Mouse (Mus musculus) thymus, adult 2 months (tissue): ENCODE measurements around the gene Npff. TPM values are rescaled to one million over a fixed set of nuclear protein-coding genes. Genes with fewer than 3 reads are reported as not detected.

ENCODE experiments used
- DNase-seq: peaks from one replicate; pipeline ENCODE4 v3.0.0; 2021
- H3K27ac ChIP-seq: fragments of 200-500 bp; 2 replicates; pipeline ENCODE4 v1.5.1; 2012; ENCODE audit warnings: low read length, control low read depth; ENCODE audit not compliant: control insufficient read depth, insufficient read depth
- H3K27me3 ChIP-seq: fragments of 200-500 bp; 2 replicates; pipeline ENCODE4 v1.6.1; 2012; ENCODE audit warnings: mild to moderate bottlenecking, low read length, moderate library complexity, mixed read lengths; ENCODE audit not compliant: control insufficient read depth, insufficient read depth
- H3K36me3 ChIP-seq: fragments of 200-500 bp; 2 replicates; pipeline ENCODE4 v1.6.1; 2012; ENCODE audit warnings: mild to moderate bottlenecking, low read length, moderate library complexity; ENCODE audit not compliant: control insufficient read depth, insufficient read depth
- H3K4me1 ChIP-seq: fragments of 200-500 bp; replicated peaks from 2 replicates; pipeline ENCODE4 v1.6.1; 2012; ENCODE audit warnings: low read length; ENCODE audit not compliant: control insufficient read depth, insufficient read depth
- H3K4me3 ChIP-seq: fragments of 200-500 bp; 2 replicates; pipeline ENCODE4 v1.5.1; 2012; ENCODE audit warnings: mild to moderate bottlenecking, low read length, control low read depth, moderate library complexity; ENCODE audit not compliant: control insufficient read depth, insufficient read depth
- CTCF ChIP-seq: fragments of 200-500 bp; IDR thresholded peaks from 2 replicates; pipeline ENCODE4 v1.5.1; 2012; ENCODE audit warnings: mild to moderate bottlenecking, control low read depth, low read length, moderate library complexity, borderline replicate concordance; ENCODE audit not compliant: control insufficient read depth, poor library complexity, insufficient read depth; ENCODE audit errors: extremely low read depth
- POLR2A ChIP-seq: fragments of 200-500 bp; IDR thresholded peaks from 2 replicates; pipeline ENCODE4 v1.6.1; 2012; ENCODE audit warnings: mild to moderate bottlenecking, low read length, control low read depth, moderate library complexity; ENCODE audit not compliant: control insufficient read depth, poor library complexity, insufficient read depth; ENCODE audit errors: extremely low read depth
- WGBS: fragments of 180-500 bp; shearing (Covaris S2); methylation state at CpG from one replicate; pipeline ENCODE4 v1.1.7; 2018; 5-methylcytosine and 5-hydroxymethylcytosine counted together
- polyA plus RNA-seq: library from polyadenylated mRNA; depleted of rRNA; stranded (reverse); fragments of >200 nt; gene quantifications from 2 replicates; pipeline ENCODE4 v1.2.3, GENCODE M21; 2012; rRNA removed

Npff gene
- polyA plus RNA-seq, result 10.8 and 11.7 TPM in 2 replicates

GRCm38 (mm10) chr15:102524892-102525485 lies at the start of gene Npff:
Gene Npff, minus strand, starts transcription at chr15:102524942.
- peak; percentile 75 for DNase-seq
- TF ChIP-seq CTCF (peak; percentile 65; the same call in 1 of the 2 replicates), POLR2A (no peak)
- Histone ChIP-seq H3K4me3 (no peak within 1 kb of the TSS), H3K36me3 (peaks cover 17% of the 10 kb centered on the region), H3K4me1 (peaks cover 13% of the 10 kb centered on the region), H3K27ac (peak within 1 kb of the TSS; percentile 74), H3K27me3 (no peaks in the 10 kb centered on the region)
- 44% methylated on average over 3 of the region's 3 CpGs for WGBS

GRCm38 (mm10) chr15:102572081-102572480 lies 47.3 kb upstream of the Npff start:
- Histone ChIP-seq H3K4me3 (no peak overlapping the region), H3K4me1 (no peaks in the 10 kb centered on the region), H3K27me3 (no peaks in the 10 kb centered on the region), H3K36me3 (no peaks in the 10 kb centered on the region), H3K27ac (no peak overlapping the region)
- TF ChIP-seq POLR2A, result no peak
- no peak for TF ChIP-seq CTCF
- DNase-seq, result no peak
- WGBS, result 94% methylated on average over 3 of the region's 3 CpGs

- Histone ChIP-seq H3K27me3 (no peaks in the 10 kb centered on the region), H3K4me1 (no peaks in the 10 kb centered on the region), H3K4me3 (no peak overlapping the region), H3K27ac (no peak overlapping the region), H3K36me3 (peaks cover 6% of the 10 kb centered on the region)
- DNase-seq, result no peak
- 57% methylated on average over 2 of the region's 2 CpGs for WGBS
- TF ChIP-seq CTCF (no peak), POLR2A (no peak)
Observed at GRCm38 (mm10) chr15:102567849-102568248, 43.1 kb upstream of the Npff start.

GRCm38 (mm10) chr15:102563681-102564080 lies 38.9 kb upstream of the Npff start:
- Histone ChIP-seq H3K4me1 (no peaks in the 10 kb centered on the region), H3K4me3 (no peak overlapping the region), H3K27ac (no peak overlapping the region), H3K36me3 (peaks cover 11% of the 10 kb centered on the region), H3K27me3 (no peaks in the 10 kb centered on the region)
- TF ChIP-seq CTCF (no peak), POLR2A (no peak)
- WGBS, result 98% methylated on average over 5 of the region's 5 CpGs
- DNase-seq, result no peak

GRCm38 (mm10) chr15:102563061-102563460 lies 38.3 kb upstream of the Npff start:
- TF ChIP-seq CTCF, result no peak
- no peak for TF ChIP-seq POLR2A
- no peak overlapping the region for H3K4me3 ChIP-seq
- no peak overlapping the region for H3K27ac ChIP-seq
- DNase-seq, result no peak
- 98% methylated on average over 3 of the region's 3 CpGs for WGBS
- no peaks in the 10 kb centered on the region for H3K27me3 ChIP-seq
- H3K36me3 ChIP-seq, result peaks cover 11% of the 10 kb centered on the region
- no peaks in the 10 kb centered on the region for H3K4me1 ChIP-seq

GRCm38 (mm10) chr15:102562491-102562890 lies 37.7 kb upstream of the Npff start:
- 96% methylated on average over 1 of the region's 1 CpGs for WGBS
- Histone ChIP-seq H3K27ac (no peak overlapping the region), H3K4me1 (no peaks in the 10 kb centered on the region), H3K27me3 (no peaks in the 10 kb centered on the region), H3K36me3 (peaks cover 11% of the 10 kb centered on the region), H3K4me3 (no peak overlapping the region)
- DNase-seq, result no peak
- TF ChIP-seq POLR2A (no peak), CTCF (no peak)

GRCm38 (mm10) chr15:102557580-102557979 lies 32.8 kb upstream of the Npff start:
- H3K36me3 ChIP-seq, result peaks cover 33% of the 10 kb centered on the region
- H3K4me1 ChIP-seq, result no peaks in the 10 kb centered on the region
- TF ChIP-seq POLR2A (no peak), CTCF (no peak)
- H3K4me3 ChIP-seq, result no peak overlapping the region
- no peak for DNase-seq
- no peaks in the 10 kb centered on the region for H3K27me3 ChIP-seq
- no peak overlapping the region for H3K27ac ChIP-seq
